Mouse (Mus musculus) liver, embryonic 14.5 days (tissue): ENCODE measurements around the gene Ube2q2. TPM values are rescaled to one million over a fixed set of nuclear protein-coding genes. Genes with fewer than 3 reads are reported as not detected.

Experiments
- ATAC-seq: fragments of 200-750 bp; cut with Nextera tagmentation; 2 replicates; pipeline ENCODE4 v1.8.0; 2017; ENCODE audit warnings: moderate number of reproducible peaks, mild to moderate bottlenecking, moderate library complexity; ENCODE audit not compliant: insufficient read depth
- DNase-seq, 3 experiments: peaks; one replicate each; pipeline ENCODE4 v3.0.0-alpha.2; 2012 to 2013; ENCODE audit warnings: low read depth in 3 of 3, low spot score in 3 of 3
- H3K27ac ChIP-seq: fragments of 300-500 bp; sonication (generic); 2 replicates; pipeline ENCODE4 v1.5.1; 2014; ENCODE audit warnings: moderate library complexity, mild to moderate bottlenecking, control low read depth, inconsistent platforms
- H3K27me3 ChIP-seq: fragments of 300-500 bp; sonication (generic); 2 replicates; pipeline ENCODE4 v1.6.1; 2014; ENCODE audit warnings: mild to moderate bottlenecking, low read length, moderate library complexity; ENCODE audit not compliant: control insufficient read depth, insufficient read depth
- H3K36me3 ChIP-seq: fragments of 300-500 bp; sonication (generic); replicated peaks from 2 replicates; pipeline ENCODE4 v1.6.1; 2014; ENCODE audit warnings: low read depth; ENCODE audit not compliant: control insufficient read depth, insufficient read depth
- H3K4me1 ChIP-seq, 2 experiments: fragments of 200-500 bp in 1 of 2; fragments of 300-500 bp in 1 of 2; sonication (generic) in 1 of 2; replicated peaks; 2 replicates each; pipeline ENCODE4 v1.6.1; 2012 to 2014; ENCODE audit warnings: antibody characterized with exemption in 1 of 2, inconsistent platforms in 1 of 2, low read length in 1 of 2; ENCODE audit not compliant: control insufficient read depth in 2 of 2, insufficient read depth in 2 of 2
- H3K4me2 ChIP-seq: fragments of 300-500 bp; sonication (generic); 2 replicates; pipeline ENCODE4 v1.6.1; 2014; ENCODE audit warnings: low read depth, mild to moderate bottlenecking, control low read depth, moderate library complexity
- H3K4me3 ChIP-seq, 2 experiments: fragments of 200-500 bp in 1 of 2; fragments of 300-500 bp in 1 of 2; sonication (generic) in 1 of 2; 2 replicates each; pipeline ENCODE4 v1.5.1; 2012 to 2014; ENCODE audit warnings: low read depth in 2 of 2, low read length in 2 of 2, mild to moderate bottlenecking in 2 of 2, control low read depth in 1 of 2, inconsistent platforms in 1 of 2, moderate library complexity in 1 of 2; ENCODE audit not compliant: insufficient read depth in 1 of 2
- H3K9ac ChIP-seq: fragments of 300-500 bp; sonication (generic); replicated peaks from 2 replicates; pipeline ENCODE4 v1.6.1; 2014; ENCODE audit warnings: mild to moderate bottlenecking, control low read depth, moderate library complexity
- H3K9me3 ChIP-seq: fragments of 300-500 bp; sonication (generic); 2 replicates; pipeline ENCODE4 v1.6.1; 2016; ENCODE audit warnings: low read length, mixed read lengths; ENCODE audit not compliant: control insufficient read depth
- CTCF ChIP-seq: IDR thresholded peaks from 2 replicates; pipeline ENCODE4 v1.5.1; 2016; ENCODE audit warnings: antibody characterized with exemption, low read depth, control low read depth
- EP300 ChIP-seq: IDR thresholded peaks from 2 replicates; pipeline ENCODE4 v1.6.1; 2016; ENCODE audit warnings: antibody characterized with exemption, low read depth
- WGBS: fragments of 180-500 bp; shearing (Covaris S2); extraction: QIAGEN DNeasy Blood & Tissue Kit; methylation state at CpG from one replicate; pipeline ENCODE4 v1.1.7; 2014; ENCODE audit not compliant: insufficient replicate concordance; 5-methylcytosine and 5-hydroxymethylcytosine counted together
- polyA plus RNA-seq, 2 experiments: library from polyadenylated mRNA; depleted of rRNA in 1 of 2; stranded (reverse) in 1 of 2; unstranded in 1 of 2; fragments of >200 nt; fragmentation: Nextera tagmentation in 1 of 2; extraction: Ambion mirVana in 1 of 2; gene quantifications; 2 replicates each; pipeline versions ENCODE4 v1.2.1 to v1.2.3; 2012 to 2014

Gene Ube2q2
- polyA plus RNA-seq, 2 experiments = 5.3 to 11.3 TPM

- 40% methylated on average over 7 of the region's 7 CpGs for WGBS
- no peak overlapping the region; the same call in 1 of the 2 replicates for H3K9ac ChIP-seq
- peak; percentile 66; the same call in 1 of the 2 replicates for ATAC-seq
- peak; percentile 41; the same call in 1 of the 2 replicates for TF ChIP-seq EP300
- TF ChIP-seq CTCF = no peak
- no peaks in the 10 kb centered on the region for H3K9me3 ChIP-seq
- H3K4me1 ChIP-seq = peaks cover 6 to 7% of the 10 kb centered on the region in 2 experiments; a peak in 3 of 4 replicates
- no peak overlapping the region for H3K27ac ChIP-seq
- H3K36me3 ChIP-seq = no peaks in the 10 kb centered on the region; the same call in 1 of the 2 replicates
- H3K4me3 ChIP-seq = no peak overlapping the region
- H3K27me3 ChIP-seq = no peaks in the 10 kb centered on the region
- no peak overlapping the region for H3K4me2 ChIP-seq
- peak in 2 of 3 experiments; percentile 22 to 32 for DNase-seq
Measured at GRCm38 (mm10) chr9:55170655-55171412, 22.2 kb downstream of the Ube2q2 start.

GRCm38 (mm10) chr9:55172195-55172685, 23.6 kb downstream of the Ube2q2 start:
- Histone ChIP-seq H3K27me3 (no peaks in the 10 kb centered on the region), H3K4me2 (no peak overlapping the region), H3K9ac (no peak overlapping the region), H3K9me3 (no peaks in the 10 kb centered on the region), H3K4me1 (peaks cover 6 to 7% of the 10 kb centered on the region in 2 experiments; a peak in 3 of 4 replicates), H3K27ac (no peak overlapping the region), H3K36me3 (no peaks in the 10 kb centered on the region; the same call in 1 of the 2 replicates), H3K4me3 (no peak overlapping the region)
- TF ChIP-seq CTCF (no peak), EP300 (no peak)
- WGBS = 79% methylated on average over 1 of the region's 1 CpGs
- ATAC-seq = no peak
- no peak for DNase-seq

- Histone ChIP-seq H3K36me3 (no peaks in the 10 kb centered on the region; the same call in none of the 2 replicates), H3K27me3 (no peaks in the 10 kb centered on the region), H3K4me1 (peaks cover 6 to 7% of the 10 kb centered on the region in 2 experiments; a peak in 3 of 4 replicates), H3K4me2 (no peak overlapping the region), H3K4me3 (no peak overlapping the region), H3K27ac (no peak overlapping the region), H3K9me3 (no peaks in the 10 kb centered on the region), H3K9ac (no peak overlapping the region)
- ATAC-seq = no peak
- WGBS = 59% methylated on average over 2 of the region's 2 CpGs
- DNase-seq = no peak
- TF ChIP-seq CTCF = no peak
- TF ChIP-seq EP300 = no peak
Measured at GRCm38 (mm10) chr9:55174235-55174634, 25.6 kb downstream of the Ube2q2 start.

GRCm38 (mm10) chr9:55195876-55196275, 47.2 kb downstream of the Ube2q2 start:
- ATAC-seq = no peak
- no peaks in the 10 kb centered on the region for H3K4me1 ChIP-seq
- no peak overlapping the region for H3K4me3 ChIP-seq
- H3K27me3 ChIP-seq = no peaks in the 10 kb centered on the region
- no peak for TF ChIP-seq EP300
- H3K9me3 ChIP-seq = no peaks in the 10 kb centered on the region
- no peak overlapping the region for H3K4me2 ChIP-seq
- no peak overlapping the region for H3K27ac ChIP-seq
- H3K9ac ChIP-seq = no peak overlapping the region
- 70% methylated on average over 3 of the region's 3 CpGs for WGBS
- peaks cover 2% of the 10 kb centered on the region; the same call in 1 of the 2 replicates for H3K36me3 ChIP-seq
- DNase-seq = no peak

GRCm38 (mm10) chr9:55198260-55198659, 49.6 kb downstream of the Ube2q2 start:
- H3K4me1 ChIP-seq = no peaks in the 10 kb centered on the region

More at GRCm38 (mm10) chr9:55198260-55198659, 49.6 kb downstream of the Ube2q2 start:
- Histone ChIP-seq H3K4me2 (no peak overlapping the region), H3K9me3 (no peaks in the 10 kb centered on the region), H3K27me3 (no peaks in the 10 kb centered on the region), H3K9ac (no peak overlapping the region), H3K27ac (no peak overlapping the region), H3K4me3 (no peak overlapping the region), H3K36me3 (peaks cover 2% of the 10 kb centered on the region)
- DNase-seq = no peak
- ATAC-seq = no peak
- TF ChIP-seq EP300 = no peak
- no peak for TF ChIP-seq CTCF
- WGBS = 73% methylated on average over 1 of the region's 1 CpGs
